Mouse (Mus musculus) forebrain, postnatal 0 days (tissue): ENCODE results near the gene Ankrd13b. TPM values are rescaled to one million over a fixed set of nuclear protein-coding genes. Genes with fewer than 3 reads are reported as not detected.

ENCODE experiments used
- ATAC-seq: fragments of 200-750 bp; cut with Nextera tagmentation; 2 replicates; pipeline ENCODE4 v1.8.0; 2017; ENCODE audit warnings: mild to moderate bottlenecking, moderate library complexity
- DNase-seq: peaks from one replicate; pipeline ENCODE4 v3.0.0-alpha.2; 2015
- H3K27ac ChIP-seq: fragments of 300-500 bp; sonication (generic); 2 replicates; pipeline ENCODE4 v1.5.1; 2014; ENCODE audit warnings: low read depth, mild to moderate bottlenecking, antibody characterized with exemption, low read length, moderate library complexity, mixed read lengths
- H3K27me3 ChIP-seq: fragments of 300-500 bp; sonication (generic); 2 replicates; pipeline ENCODE4 v1.6.1; 2014; ENCODE audit warnings: mild to moderate bottlenecking, low read length, mixed read lengths; ENCODE audit not compliant: insufficient read depth
- H3K36me3 ChIP-seq: fragments of 300-500 bp; sonication (generic); 2 replicates; pipeline ENCODE4 v1.6.1; 2014; ENCODE audit warnings: mild to moderate bottlenecking, moderate library complexity; ENCODE audit not compliant: insufficient read depth
- H3K4me1 ChIP-seq: fragments of 300-500 bp; sonication (generic); 2 replicates; pipeline ENCODE4 v1.6.1; 2014; ENCODE audit warnings: antibody characterized with exemption; ENCODE audit not compliant: insufficient read depth
- H3K4me2 ChIP-seq: fragments of 300-500 bp; sonication (generic); 2 replicates; pipeline ENCODE4 v1.6.1; 2014; ENCODE audit warnings: low read depth, mild to moderate bottlenecking, moderate library complexity
- H3K4me3 ChIP-seq: fragments of 300-500 bp; sonication (generic); 2 replicates; pipeline ENCODE4 v1.5.1; 2014; ENCODE audit warnings: low read depth, low read length, mixed read lengths
- H3K9ac ChIP-seq: fragments of 300-500 bp; sonication (generic); 2 replicates; pipeline ENCODE4 v1.6.1; 2014; ENCODE audit warnings: mild to moderate bottlenecking
- H3K9me3 ChIP-seq: fragments of 300-500 bp; sonication (generic); 2 replicates; pipeline ENCODE4 v1.6.1; 2016; ENCODE audit warnings: low read length
- CTCF ChIP-seq: sonication (generic); IDR thresholded peaks from 2 replicates; pipeline ENCODE4 v1.5.1; 2016; ENCODE audit warnings: antibody characterized with exemption, control low read depth, low read depth
- WGBS: fragments of 180-500 bp; shearing (Covaris S2); extraction: QIAGEN DNeasy Blood & Tissue Kit; methylation state at CpG from one replicate; pipeline ENCODE4 v1.1.7; 2014; 5-methylcytosine and 5-hydroxymethylcytosine counted together
- polyA plus RNA-seq: library from polyadenylated mRNA; unstranded; fragments of >200 nt; fragmentation: Nextera tagmentation; extraction: Ambion mirVana; gene quantifications from 2 replicates; pipeline ENCODE4 v1.2.1, GENCODE M21; 2015
- total RNA-seq: library from RNA; depleted of rRNA; stranded (reverse); fragments of >200 nt; gene quantifications from 2 replicates; pipeline ENCODE4 v1.2.3, GENCODE M21; 2014

Gene Ankrd13b
- total and polyA plus RNA-seq, 2 experiments from 2014 or later = 55.4 to 81.7 TPM

DNA sequence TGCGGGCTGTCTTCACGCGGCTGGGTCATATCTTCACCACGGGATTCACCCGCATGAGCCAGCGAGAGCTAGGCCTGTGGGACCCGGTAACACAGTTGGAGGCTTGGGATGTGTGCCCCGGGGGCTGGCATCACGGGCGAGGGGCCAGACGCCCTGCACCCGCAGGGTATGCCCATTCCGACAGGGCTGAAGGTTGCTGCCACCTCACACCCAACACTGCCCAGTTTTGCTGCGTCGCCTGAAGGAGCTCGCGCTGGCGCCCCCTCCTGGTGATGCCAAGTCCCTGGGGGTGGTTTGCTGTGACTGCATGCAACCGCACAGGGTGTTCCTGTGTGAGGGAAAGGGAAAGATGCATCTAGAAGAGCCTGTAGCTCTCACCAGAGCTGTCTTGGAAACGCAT, 21.7 kb downstream of the Ankrd13b start:
- Histone ChIP-seq H3K4me2 (peak overlapping the region; percentile 11; the same call in 1 of the 2 replicates), H3K4me1 (no peaks in the 10 kb centered on the region; the same call in 1 of the 2 replicates), H3K4me3 (no peak overlapping the region), H3K27me3 (no peaks in the 10 kb centered on the region; the same call in none of the 2 replicates), H3K27ac (no peak overlapping the region), H3K36me3 (peaks cover 27% of the 10 kb centered on the region), H3K9ac (no peak overlapping the region), H3K9me3 (no peaks in the 10 kb centered on the region)
- ATAC-seq (peak; percentile 80), DNase-seq (peak; percentile 76)
- 16% methylated on average over 20 of the region's 20 CpGs for WGBS
- TF ChIP-seq CTCF = peak; percentile 86

DNA sequence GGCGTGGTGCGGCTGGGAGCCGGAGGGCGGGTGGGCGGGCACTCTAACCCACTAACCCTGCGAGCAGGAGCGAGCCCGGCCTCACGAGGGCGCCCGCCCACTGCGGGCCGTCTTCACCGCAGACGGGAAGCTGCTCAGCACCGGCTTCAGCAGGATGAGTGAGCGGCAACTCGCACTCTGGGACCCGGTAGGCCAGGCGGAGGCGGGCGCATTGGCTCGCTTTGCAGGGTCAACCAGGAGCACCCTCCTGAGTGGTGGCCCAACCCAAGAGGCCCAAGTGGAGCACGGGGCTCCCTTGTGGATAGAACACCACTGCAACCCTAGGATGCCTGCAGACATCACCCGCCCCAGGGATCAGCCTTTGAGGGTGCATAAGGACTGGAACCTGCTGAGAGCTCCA, 22.3 kb downstream of the Ankrd13b start:
- WGBS = 3% methylated on average over 25 of the region's 25 CpGs
- no peak overlapping the region for H3K9ac ChIP-seq
- H3K4me1 ChIP-seq = peaks cover 5% of the 10 kb centered on the region
- no peak overlapping the region for H3K4me3 ChIP-seq
- H3K4me2 ChIP-seq = no peak overlapping the region
- H3K27ac ChIP-seq = no peak overlapping the region
- no peak for DNase-seq
- no peaks in the 10 kb centered on the region for H3K9me3 ChIP-seq
- H3K36me3 ChIP-seq = peaks cover 21% of the 10 kb centered on the region
- TF ChIP-seq CTCF = no peak
- peak; percentile 46; the same call in 1 of the 2 replicates for ATAC-seq
- no peaks in the 10 kb centered on the region; the same call in none of the 2 replicates for H3K27me3 ChIP-seq

DNA sequence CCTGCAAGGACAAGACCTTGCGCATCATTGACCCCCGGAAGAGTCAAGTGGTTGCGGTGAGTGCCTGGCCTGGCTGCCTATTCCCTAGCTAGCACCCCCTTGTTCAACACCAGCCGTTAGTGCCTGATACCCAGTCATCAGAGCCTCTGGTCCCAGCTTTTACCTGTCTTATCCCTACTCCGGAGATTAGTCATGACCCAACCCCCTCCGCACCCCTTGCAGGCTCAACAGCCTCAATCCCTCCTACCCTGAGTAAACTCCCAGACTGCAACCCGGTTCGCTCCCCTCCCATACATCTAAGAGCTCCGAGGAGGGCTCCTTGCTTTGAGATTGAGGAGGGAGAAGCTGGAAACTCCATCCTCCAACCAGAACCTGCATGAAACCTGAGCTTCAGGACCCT, 22.9 kb downstream of the Ankrd13b start:
- peaks cover 5% of the 10 kb centered on the region for H3K4me1 ChIP-seq
- no peak overlapping the region for H3K4me2 ChIP-seq
- H3K9me3 ChIP-seq = no peaks in the 10 kb centered on the region
- peaks cover 15% of the 10 kb centered on the region for H3K36me3 ChIP-seq
- 40% methylated on average over 9 of the region's 9 CpGs for WGBS
- no peak for DNase-seq
- H3K27me3 ChIP-seq = no peaks in the 10 kb centered on the region; the same call in none of the 2 replicates
- H3K4me3 ChIP-seq = no peak overlapping the region
- H3K9ac ChIP-seq = no peak overlapping the region
- TF ChIP-seq CTCF = no peak
- no peak for ATAC-seq
- H3K27ac ChIP-seq = no peak overlapping the region

DNA sequence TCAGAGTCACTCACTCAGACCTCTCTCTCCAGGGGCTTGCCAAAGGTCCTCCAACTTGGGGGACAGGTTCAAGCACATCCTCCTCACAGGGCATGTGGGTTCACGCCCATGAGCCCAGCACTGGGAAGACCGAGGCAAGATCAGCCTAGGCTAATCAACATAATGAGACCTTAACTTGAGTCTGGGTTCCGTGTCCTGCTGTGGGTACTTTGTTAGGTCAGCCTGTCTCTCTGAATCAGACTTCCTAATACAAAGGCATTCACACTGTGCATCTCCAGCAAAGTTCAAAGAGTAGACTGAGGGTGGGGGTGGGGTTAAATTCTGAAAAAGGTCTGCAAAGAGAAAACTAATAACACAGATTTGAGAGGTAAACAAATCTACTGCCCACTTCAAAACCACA, 24.4 kb downstream of the Ankrd13b start:
- 45% methylated on average over 3 of the region's 3 CpGs for WGBS
- ATAC-seq (no peak), DNase-seq (no peak)
- H3K27me3 ChIP-seq = no peaks in the 10 kb centered on the region; the same call in none of the 2 replicates
- H3K27ac ChIP-seq = no peak overlapping the region
- H3K9ac ChIP-seq = no peak overlapping the region
- H3K9me3 ChIP-seq = no peaks in the 10 kb centered on the region
- no peak overlapping the region for H3K4me2 ChIP-seq
- peaks cover 5% of the 10 kb centered on the region for H3K4me1 ChIP-seq
- no peak for TF ChIP-seq CTCF
- H3K4me3 ChIP-seq = no peak overlapping the region
- H3K36me3 ChIP-seq = 0 out of 2 replicates have a peak, but pooled peaks cover under 1% of the 10 kb centered on the region

DNA sequence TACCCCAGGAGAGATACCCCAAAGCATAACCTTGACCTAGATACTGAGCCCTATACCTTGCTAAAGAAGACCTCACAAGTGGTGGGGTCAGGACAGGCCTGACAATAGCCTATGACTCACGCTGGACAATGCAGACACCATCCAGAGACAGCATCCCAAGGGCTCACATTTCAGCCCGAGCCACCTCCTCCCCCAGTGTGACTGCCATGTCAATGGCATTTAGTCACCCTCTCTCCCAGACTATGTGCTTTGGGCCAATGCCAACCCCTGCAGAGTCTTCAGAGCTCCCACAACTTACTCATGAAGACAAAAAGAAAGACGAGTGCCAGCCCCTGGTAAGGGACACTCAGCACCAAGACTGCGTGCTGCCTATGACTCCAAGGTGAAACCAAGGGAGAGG, 24.8 kb downstream of the Ankrd13b start:
- H3K4me3 ChIP-seq = no peak overlapping the region
- no peak overlapping the region for H3K27ac ChIP-seq
- H3K27me3 ChIP-seq = no peaks in the 10 kb centered on the region; the same call in none of the 2 replicates
- no peaks in the 10 kb centered on the region for H3K36me3 ChIP-seq
- H3K9ac ChIP-seq = no peak overlapping the region
- peaks cover 5% of the 10 kb centered on the region for H3K4me1 ChIP-seq
- DNase-seq (no peak), ATAC-seq (no peak)
- no peak for TF ChIP-seq CTCF
- 51% methylated on average over 4 of the region's 4 CpGs for WGBS
- no peak overlapping the region for H3K4me2 ChIP-seq
- no peaks in the 10 kb centered on the region for H3K9me3 ChIP-seq

DNA sequence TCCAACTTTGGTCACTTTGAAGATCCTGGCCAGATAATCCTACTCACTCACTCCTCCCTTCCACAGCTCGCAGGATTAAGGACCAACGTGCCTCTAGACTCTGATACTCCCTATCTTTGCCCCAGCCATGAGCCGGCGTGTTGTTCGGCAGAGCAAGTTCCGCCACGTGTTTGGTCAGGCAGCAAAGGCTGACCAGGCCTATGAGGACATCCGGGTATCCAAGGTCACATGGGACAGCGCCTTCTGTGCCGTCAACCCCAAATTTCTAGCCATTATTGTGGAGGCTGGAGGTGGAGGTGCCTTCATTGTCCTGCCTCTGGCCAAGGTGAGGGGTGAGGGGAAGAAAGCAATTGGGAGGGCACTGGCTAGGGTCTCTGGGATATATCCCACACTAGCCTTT, 25.7 kb downstream of the Ankrd13b start:
- Histone ChIP-seq H3K27ac (no peak overlapping the region), H3K4me1 (peaks cover 5% of the 10 kb centered on the region), H3K36me3 (no peaks in the 10 kb centered on the region), H3K27me3 (no peaks in the 10 kb centered on the region; the same call in none of the 2 replicates), H3K4me2 (no peak overlapping the region), H3K4me3 (no peak overlapping the region), H3K9me3 (no peaks in the 10 kb centered on the region), H3K9ac (no peak overlapping the region)
- ATAC-seq (no peak), DNase-seq (no peak)
- no peak for TF ChIP-seq CTCF
- 78% methylated on average over 10 of the region's 10 CpGs for WGBS

DNA sequence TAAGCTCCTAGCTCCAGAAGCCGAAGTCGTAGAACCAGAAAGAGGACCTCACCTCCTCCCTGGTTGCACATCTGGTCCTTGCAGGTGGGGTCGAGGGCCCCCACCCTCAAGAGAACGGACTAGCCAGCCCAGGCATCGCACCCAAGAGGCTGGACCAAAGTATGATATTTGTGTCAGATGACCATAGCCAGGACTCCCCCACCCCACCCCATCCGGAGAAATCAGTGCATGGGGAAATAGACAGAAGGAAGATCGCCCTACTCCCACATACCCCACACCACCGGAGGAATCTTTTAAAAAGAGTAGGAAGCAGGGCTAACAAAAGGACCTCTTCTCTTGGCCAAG, 26.4 kb downstream of the Ankrd13b start:
- ATAC-seq (no peak), DNase-seq (no peak)
- no peak overlapping the region for H3K27ac ChIP-seq
- H3K9ac ChIP-seq = no peak overlapping the region; the same call in 1 of the 2 replicates
- WGBS = 44% methylated on average over 8 of the region's 8 CpGs
- no peak for TF ChIP-seq CTCF
- peak overlapping the region; percentile 45; the same call in 1 of the 2 replicates for H3K4me3 ChIP-seq
- H3K9me3 ChIP-seq = no peaks in the 10 kb centered on the region
- peaks cover 5% of the 10 kb centered on the region for H3K4me1 ChIP-seq
- no peaks in the 10 kb centered on the region for H3K36me3 ChIP-seq
- no peaks in the 10 kb centered on the region; the same call in none of the 2 replicates for H3K27me3 ChIP-seq
- peak overlapping the region; percentile 99 for H3K4me2 ChIP-seq
